Mouse (Mus musculus) layer of hippocampus, postnatal 36 days (tissue): ENCODE results near the gene Narfl. TPM values are rescaled to one million over a fixed set of nuclear protein-coding genes. Genes with fewer than 3 reads are reported as not detected.

ENCODE experiments used
- DNase-seq, 2 experiments: peaks; one replicate each; pipeline ENCODE4 v3.0.0; 2022
- microRNA-seq, 2 experiments: library from miRNA; unstranded; fragments of <30 nt; microRNA quantifications; one replicate each; pipeline ENCODE4 v1.2.0; 2021
- total RNA-seq, 2 experiments: library from RNA; stranded (reverse); gene quantifications; 2 replicates each; pipeline ENCODE4 v1.2.3; 2021

Gene Narfl
- total RNA-seq, 2 experiments from 2014 or later, result 35.1 to 37.5 TPM

- DNase-seq, result no peak
Measured at GRCm38 (mm10) chr17:25830806-25831431, 57.3 kb downstream of the Narfl start.

- no peak for DNase-seq
Measured at GRCm38 (mm10) chr17:25831451-25832281, 58.1 kb downstream of the Narfl start.

DNA sequence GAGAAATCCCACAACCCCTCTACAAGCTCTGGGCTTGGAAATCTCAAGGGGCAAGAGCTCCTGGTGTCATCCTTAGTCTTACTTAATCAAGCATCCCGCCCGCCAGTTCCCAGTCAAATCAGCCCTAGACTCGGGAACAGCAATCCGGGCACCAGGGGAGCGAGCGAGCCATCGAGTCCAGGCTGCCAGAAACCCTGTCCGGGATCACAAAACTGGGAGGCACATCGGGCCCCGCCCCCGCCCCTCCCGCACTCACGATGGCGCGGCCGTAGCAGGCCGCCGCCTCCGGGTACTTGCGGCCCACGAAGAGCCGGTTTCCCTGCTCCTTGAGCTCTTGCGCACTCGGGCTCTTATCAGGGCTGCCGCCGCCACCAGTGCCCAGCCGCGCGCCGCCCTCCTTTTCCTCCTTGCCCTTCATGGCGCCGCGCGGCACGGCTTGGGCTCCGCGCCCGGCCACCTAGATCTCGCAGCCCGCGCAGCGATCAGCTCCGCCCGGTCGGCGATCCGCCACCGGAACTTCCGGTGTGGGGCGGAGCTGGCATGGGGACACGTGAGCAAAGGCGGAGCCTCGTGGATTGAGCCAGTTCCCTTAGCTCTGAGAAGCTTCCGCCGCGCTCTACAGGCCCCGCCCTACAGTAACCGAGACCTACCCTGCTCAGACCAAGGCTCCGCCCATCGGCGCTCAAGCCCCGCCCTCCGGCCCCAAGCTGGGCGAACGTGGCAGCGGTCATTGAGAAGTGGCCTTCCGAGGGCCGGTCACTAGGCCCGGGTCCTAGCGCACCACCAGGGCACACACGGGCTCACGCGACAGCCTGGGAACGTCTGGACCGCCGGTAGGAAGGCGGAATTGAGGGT lies 59.1 kb downstream of the Narfl start:
- DNase-seq, result peak; percentile 98

Small RNAs within 50 kb of the gene (microRNA-seq; reads per million reads assigned to microRNA genes)
- gene Gm25083 (0 reads per million in 2 experiments), gene Mir3082 (1.7 to 2.7 reads per million in 2 experiments), gene Mir6966 (2.1 to 2.3 reads per million in 2 experiments)

Other genes starting within 250 kb of the Narfl start
- gene Sox8, start 203.1 kb upstream of the Narfl start, total RNA-seq, result 10 to 100 TPM; 55.1 to 57.5 TPM
- 10 to 100 TPM; 28.3 to 28.8 TPM for gene Lmf1, start 194.7 kb upstream of the Narfl start, total RNA-seq
- gene Gng13, start 56.6 kb upstream of the Narfl start, total RNA-seq, result 100 to 1,000 TPM; 111 to 127 TPM
- gene Chtf18, start 46.4 kb upstream of the Narfl start, total RNA-seq, result 1 to 10 TPM in 1 of 2 experiments, under 1 TPM in 1; 0.73 to 1.6 TPM
- 10 to 100 TPM; 50.0 to 52.5 TPM for gene Rpusd1, start 46.1 kb upstream of the Narfl start, total RNA-seq
- under 1 TPM in 1 of 2 experiments, not detected in 1; 0.12 TPM for gene Mslnl, start 37.7 kb upstream of the Narfl start, total RNA-seq
- gene Msln, start 19.4 kb upstream of the Narfl start, total RNA-seq, result under 1 TPM; 0.66 to 0.77 TPM
- gene Haghl, start 11.9 kb downstream of the Narfl start, total RNA-seq, result 100 to 1,000 TPM in 1 of 2 experiments, 10 to 100 TPM in 1; 98.1 to 107 TPM
- under 1 TPM; 0.20 to 0.25 TPM for gene Ccdc78, start 12.8 kb downstream of the Narfl start, total RNA-seq
- gene Fam173a, start 19.1 kb downstream of the Narfl start, total RNA-seq, result 10 to 100 TPM; 80.7 to 93.1 TPM
- gene AC134908.4, start 21.9 kb downstream of the Narfl start, total RNA-seq, result under 1 TPM in 1 of 2 experiments, not detected in 1; 0.81 TPM
- gene Metrn, start 23.4 kb downstream of the Narfl start, total RNA-seq, result 10 to 100 TPM; 73.2 to 85.6 TPM
- 100 to 1,000 TPM; 643 to 644 TPM for gene Fbxl16, start 35.3 kb downstream of the Narfl start, total RNA-seq
- 10 to 100 TPM; 25.4 to 27.3 TPM for gene Wdr24, start 49.9 kb downstream of the Narfl start, total RNA-seq
- gene Jmjd8, start 55.1 kb downstream of the Narfl start, total RNA-seq, result 10 to 100 TPM; 58.1 to 61.0 TPM
- 100 to 1,000 TPM; 163 to 164 TPM for gene Stub1, start 59.6 kb downstream of the Narfl start, total RNA-seq
- gene Rhbdl1, start 63.5 kb downstream of the Narfl start, total RNA-seq, result 10 to 100 TPM; 47.9 to 49.0 TPM
- 10 to 100 TPM; 29.0 to 30.4 TPM for gene Gm20683, start 68.0 kb downstream of the Narfl start, total RNA-seq
- 100 to 1,000 TPM; 102 to 103 TPM for gene Rhot2, start 71.1 kb downstream of the Narfl start, total RNA-seq
- gene Wdr90, start 87.7 kb downstream of the Narfl start, total RNA-seq, result 10 to 100 TPM; 19.2 to 26.2 TPM
- 10 to 100 TPM; 25.4 to 28.9 TPM for gene Mcrip2, start 95.0 kb downstream of the Narfl start, total RNA-seq
- 10 to 100 TPM; 36.3 to 37.7 TPM for gene Mettl26, start 101.3 kb downstream of the Narfl start, total RNA-seq
- 1 to 10 TPM; 1.8 to 2.4 TPM for gene Wfikkn1, start 107.1 kb downstream of the Narfl start, total RNA-seq
- gene Rab40c, start 146.0 kb downstream of the Narfl start, total RNA-seq, result 10 to 100 TPM; 49.6 to 55.5 TPM
- gene Pigq, start 171.2 kb downstream of the Narfl start, total RNA-seq, result 100 to 1,000 TPM; 125 to 129 TPM
- gene Nhlrc4, start 171.2 kb downstream of the Narfl start, total RNA-seq, result under 1 TPM; 0.17 to 0.61 TPM
- under 1 TPM; 0.95 to 0.96 TPM for gene A930017K11Rik, start 178.8 kb downstream of the Narfl start, total RNA-seq
- gene Capn15, start 212.0 kb downstream of the Narfl start, total RNA-seq, result 10 to 100 TPM; 52.5 to 60.2 TPM